Mouse (Mus musculus) kidney, embryonic 14.5 days (tissue): ENCODE results near the gene Heatr5b. TPM values are rescaled to one million over a fixed set of nuclear protein-coding genes. Genes with fewer than 3 reads are reported as not detected.
"Not testable (repeated sequence)": the region's sequence is repeated elsewhere in the genome, so short reads cannot be mapped to it uniquely, and the experiment has no call there.

Source experiments
- ATAC-seq: fragments of 200-750 bp; cut with Nextera tagmentation; 2 replicates; pipeline ENCODE4 v1.8.0; 2017; ENCODE audit warnings: moderate number of reproducible peaks, mild to moderate bottlenecking, moderate TSS enrichment, moderate library complexity; ENCODE audit not compliant: low FRiP score, low TSS enrichment
- H3K27ac ChIP-seq: fragments of 300-500 bp; sonication (generic); 2 replicates; pipeline ENCODE4 v1.5.1; 2014; ENCODE audit warnings: low read depth, mild to moderate bottlenecking, low read length, moderate library complexity, mixed read lengths
- H3K27me3 ChIP-seq: fragments of 300-500 bp; sonication (generic); 2 replicates; pipeline ENCODE4 v1.6.1; 2014; ENCODE audit warnings: mild to moderate bottlenecking, low read length; ENCODE audit not compliant: control insufficient read depth, insufficient read depth
- H3K36me3 ChIP-seq: fragments of 300-500 bp; sonication (generic); 2 replicates; pipeline ENCODE4 v1.6.1; 2014; ENCODE audit warnings: low read length, mixed read lengths; ENCODE audit not compliant: control insufficient read depth, insufficient read depth
- H3K4me1 ChIP-seq: fragments of 300-500 bp; sonication (generic); 2 replicates; pipeline ENCODE4 v1.6.1; 2014; ENCODE audit warnings: low read length, mixed read lengths; ENCODE audit not compliant: control insufficient read depth, insufficient read depth
- H3K4me2 ChIP-seq: fragments of 300-500 bp; sonication (generic); replicated peaks from 2 replicates; pipeline ENCODE4 v1.6.1; 2014; ENCODE audit warnings: low read depth, mild to moderate bottlenecking, low read length
- H3K4me3 ChIP-seq: fragments of 300-500 bp; sonication (generic); 2 replicates; pipeline ENCODE4 v1.5.1; 2014; ENCODE audit warnings: mild to moderate bottlenecking, low read length
- H3K9ac ChIP-seq: fragments of 300-500 bp; sonication (generic); 2 replicates; pipeline ENCODE4 v1.6.1; 2014; ENCODE audit warnings: low read depth, mild to moderate bottlenecking, low read length, moderate library complexity
- H3K9me3 ChIP-seq: fragments of 300-500 bp; sonication (generic); 2 replicates; pipeline ENCODE4 v1.6.1; 2016; ENCODE audit warnings: low read length; ENCODE audit not compliant: control insufficient read depth
- WGBS: fragments of 180-500 bp; shearing (Covaris S2); extraction: QIAGEN DNeasy Blood & Tissue Kit; methylation state at CpG from one replicate; pipeline ENCODE4 v1.1.7; 2014; 5-methylcytosine and 5-hydroxymethylcytosine counted together
- polyA plus RNA-seq: library from polyadenylated mRNA; unstranded; fragments of >200 nt; fragmentation: Nextera tagmentation; extraction: Ambion mirVana; gene quantifications from 2 replicates; pipeline ENCODE4 v1.2.1, GENCODE M21; 2014

The Heatr5b gene
- polyA plus RNA-seq, 1 experiment from 2014 or later, result 9.3 TPM

DNA sequence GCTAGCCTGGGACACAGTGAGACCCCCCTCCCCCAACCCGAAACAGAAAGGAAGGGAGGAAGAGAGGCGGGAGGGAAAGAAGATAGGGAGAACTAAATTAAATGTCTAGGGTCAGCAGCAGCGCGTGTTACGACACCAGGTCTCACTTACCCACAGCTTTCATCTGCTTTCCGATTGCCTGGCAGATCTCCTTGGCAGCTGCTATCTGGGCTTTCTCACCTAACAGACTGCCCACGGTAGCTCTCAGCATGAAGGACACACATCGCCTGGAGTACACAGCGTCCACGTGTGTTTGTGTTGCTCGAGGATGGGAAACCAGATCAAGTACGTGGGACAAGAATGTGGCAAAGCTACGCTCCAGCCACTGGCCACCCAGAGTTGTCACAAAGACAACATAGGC lies 10.8 kb downstream of the Heatr5b start:
- 80% methylated on average over 13 of the region's 13 CpGs for whole genome bisulfite sequencing
- no peak for ATAC-seq
- no peaks in the 10 kb centered on the region for H3K4me1 ChIP-seq
- H3K4me3 ChIP-seq, result no peak overlapping the region
- H3K27ac ChIP-seq, result no peak overlapping the region
- no peak overlapping the region for H3K9ac ChIP-seq
- H3K27me3 ChIP-seq, result no peaks in the 10 kb centered on the region
- H3K9me3 ChIP-seq, result no peaks in the 10 kb centered on the region
- H3K4me2 ChIP-seq, result no peak overlapping the region
- peaks cover 44% of the 10 kb centered on the region for H3K36me3 ChIP-seq

DNA sequence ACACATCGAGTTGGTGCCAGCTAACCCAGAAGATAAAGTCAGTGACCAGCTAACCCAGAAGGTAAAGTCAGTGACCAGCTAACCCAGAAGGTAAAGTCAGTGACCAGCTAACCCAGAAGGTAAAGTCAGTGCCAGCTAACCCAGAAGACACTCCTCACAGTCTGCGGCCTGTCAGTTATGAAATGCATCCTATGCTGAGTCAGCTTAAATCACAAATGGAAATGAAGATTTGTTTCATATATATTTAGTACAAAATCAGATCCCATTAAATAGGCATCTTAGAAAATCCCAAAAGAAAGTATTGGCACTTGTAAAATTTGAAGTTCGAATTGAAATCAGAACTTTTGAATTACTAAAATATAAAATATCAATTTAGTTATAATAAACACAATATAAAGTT lies 25.6 kb downstream of the Heatr5b start:
- H3K9me3 ChIP-seq, result no peaks in the 10 kb centered on the region
- H3K4me2 ChIP-seq, result no peak overlapping the region
- H3K4me1 ChIP-seq, result no peaks in the 10 kb centered on the region
- no peak for ATAC-seq
- H3K27ac ChIP-seq, result no peak overlapping the region
- H3K36me3 ChIP-seq, result peaks cover 29% of the 10 kb centered on the region
- no peak overlapping the region for H3K4me3 ChIP-seq
- no peak overlapping the region for H3K9ac ChIP-seq
- no peaks in the 10 kb centered on the region for H3K27me3 ChIP-seq
- WGBS, result 97% methylated on average over 3 of the region's 3 CpGs

DNA sequence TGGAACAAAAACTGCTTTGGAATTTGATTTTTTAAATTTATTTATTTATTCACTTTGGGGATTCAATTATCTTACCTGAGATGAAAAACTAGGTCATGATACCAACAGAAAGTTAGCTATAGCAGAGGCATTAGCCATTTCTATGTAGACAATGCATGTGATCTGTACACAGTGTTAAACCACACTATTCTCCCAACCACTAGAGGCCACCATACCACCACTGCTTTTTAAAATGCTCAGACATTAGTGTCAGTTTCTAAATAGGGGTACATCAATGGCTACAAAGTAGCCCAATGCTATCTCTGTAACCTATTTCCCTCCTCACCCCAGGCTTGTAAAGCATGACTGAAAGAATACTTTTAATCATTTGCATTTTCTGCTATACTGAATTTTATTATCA lies 26.1 kb downstream of the Heatr5b start:
- H3K9me3 ChIP-seq, result no peaks in the 10 kb centered on the region
- peaks cover 32% of the 10 kb centered on the region for H3K36me3 ChIP-seq
- H3K27ac ChIP-seq, result no peak overlapping the region
- no peak overlapping the region for H3K9ac ChIP-seq
- no peak overlapping the region for H3K4me3 ChIP-seq
- H3K4me2 ChIP-seq, result no peak overlapping the region
- no peaks in the 10 kb centered on the region for H3K4me1 ChIP-seq
- no peaks in the 10 kb centered on the region for H3K27me3 ChIP-seq
- no peak for ATAC-seq

DNA sequence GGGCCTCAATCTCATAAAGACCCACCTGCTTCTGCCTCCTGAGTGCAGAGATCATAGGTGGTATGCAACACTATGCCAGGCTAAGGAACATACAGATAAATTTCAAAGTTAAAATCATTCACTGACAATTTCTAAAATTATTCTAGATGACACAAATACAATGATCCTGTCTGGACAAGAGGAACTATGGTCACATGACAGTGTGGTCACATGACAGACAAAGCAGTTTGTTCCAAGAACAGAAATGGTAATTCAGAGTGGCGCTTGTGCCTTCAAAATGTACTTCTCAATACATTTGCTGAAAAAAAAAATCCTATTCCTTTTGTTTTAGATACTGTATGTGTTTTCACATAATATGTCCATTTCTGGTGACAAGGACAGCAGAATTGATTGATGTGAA lies 37.9 kb downstream of the Heatr5b start:
- Histone ChIP-seq H3K36me3 (peaks cover 33% of the 10 kb centered on the region), H3K4me2 (no peak overlapping the region), H3K9ac (no peak overlapping the region), H3K4me3 (no peak overlapping the region), H3K27me3 (no peaks in the 10 kb centered on the region), H3K4me1 (no peaks in the 10 kb centered on the region), H3K9me3 (no peaks in the 10 kb centered on the region), H3K27ac (no peak overlapping the region)
- ATAC-seq, result no peak
- 95% methylated on average over 1 of the region's 1 CpGs for WGBS

DNA sequence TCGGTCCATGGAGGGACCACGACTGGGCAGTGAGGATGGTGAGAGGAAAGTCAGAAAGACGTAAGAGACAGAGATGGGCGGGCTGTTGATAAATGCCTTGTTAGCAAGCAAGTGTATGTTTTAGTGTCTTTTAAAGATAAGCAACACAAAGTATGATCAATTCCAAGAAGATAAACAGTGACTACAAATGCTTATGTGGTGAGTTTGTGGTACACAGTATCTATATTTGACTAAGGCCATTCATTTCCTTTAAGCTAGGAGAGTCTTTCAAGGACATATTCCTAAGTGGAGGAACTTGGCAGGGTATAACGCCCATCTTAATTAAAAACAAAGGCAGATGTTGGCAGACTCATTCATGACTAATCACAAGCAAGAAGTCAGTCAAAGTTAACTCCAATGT lies 40.8 kb downstream of the Heatr5b start:
- WGBS, result 94% methylated on average over 5 of the region's 5 CpGs
- Histone ChIP-seq H3K4me3 (no peak overlapping the region), H3K9me3 (no peaks in the 10 kb centered on the region), H3K9ac (no peak overlapping the region), H3K4me2 (no peak overlapping the region), H3K27me3 (no peaks in the 10 kb centered on the region), H3K27ac (no peak overlapping the region), H3K36me3 (peaks cover 33% of the 10 kb centered on the region), H3K4me1 (no peaks in the 10 kb centered on the region)
- no peak for ATAC-seq

DNA sequence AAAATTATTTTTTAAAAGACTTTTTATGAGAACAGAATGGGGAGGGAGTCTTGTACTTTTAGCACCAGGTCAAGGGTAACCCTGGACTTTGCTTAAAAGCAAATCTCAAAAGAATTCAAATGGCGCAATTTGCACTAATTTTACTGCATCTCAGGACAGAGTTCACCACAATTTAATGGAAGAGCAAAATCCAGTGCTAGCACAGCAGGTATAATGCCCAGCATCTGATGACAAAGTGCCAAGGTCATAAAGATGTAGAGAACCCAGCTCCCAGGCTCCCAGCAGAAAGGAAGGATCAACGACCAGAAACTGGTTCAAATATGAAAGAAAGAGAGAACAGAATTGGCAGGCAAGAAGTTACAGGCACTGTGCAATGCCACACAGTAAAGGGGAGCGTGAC lies 43.0 kb downstream of the Heatr5b start:
- no peak for ATAC-seq
- Histone ChIP-seq H3K27me3 (no peaks in the 10 kb centered on the region), H3K4me3 (no peak overlapping the region), H3K4me1 (no peaks in the 10 kb centered on the region), H3K36me3 (peaks cover 38% of the 10 kb centered on the region), H3K9me3 (no peaks in the 10 kb centered on the region), H3K9ac (no peak overlapping the region), H3K27ac (no peak overlapping the region), H3K4me2 (no peak overlapping the region)
- 90% methylated on average over 3 of the region's 3 CpGs for WGBS

DNA sequence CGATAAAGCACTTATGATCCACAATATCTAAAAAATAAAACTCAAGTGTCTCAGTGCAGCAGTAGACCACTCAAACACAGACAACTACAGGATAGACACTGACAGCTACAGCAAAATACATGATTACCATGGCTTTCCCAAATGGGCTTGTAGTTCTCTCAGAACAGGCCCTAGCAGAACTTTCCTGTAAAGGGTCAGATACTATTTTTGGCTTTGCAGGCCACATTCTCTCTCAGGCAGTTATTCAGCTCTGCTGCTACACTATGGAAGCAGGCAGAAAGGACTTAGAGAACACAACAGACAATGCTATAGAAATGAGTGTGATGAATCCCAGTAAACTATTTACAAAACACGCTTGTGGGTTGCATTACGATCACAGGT lies 43.5 kb downstream of the Heatr5b start:
- Histone ChIP-seq H3K4me2 (no peak overlapping the region), H3K27ac (no peak overlapping the region), H3K4me1 (no peaks in the 10 kb centered on the region), H3K9me3 (no peaks in the 10 kb centered on the region), H3K9ac (no peak overlapping the region), H3K27me3 (no peaks in the 10 kb centered on the region), H3K36me3 (peaks cover 38% of the 10 kb centered on the region), H3K4me3 (no peak overlapping the region)
- ATAC-seq, result no peak
- WGBS, result 98% methylated on average over 3 of the region's 3 CpGs

DNA sequence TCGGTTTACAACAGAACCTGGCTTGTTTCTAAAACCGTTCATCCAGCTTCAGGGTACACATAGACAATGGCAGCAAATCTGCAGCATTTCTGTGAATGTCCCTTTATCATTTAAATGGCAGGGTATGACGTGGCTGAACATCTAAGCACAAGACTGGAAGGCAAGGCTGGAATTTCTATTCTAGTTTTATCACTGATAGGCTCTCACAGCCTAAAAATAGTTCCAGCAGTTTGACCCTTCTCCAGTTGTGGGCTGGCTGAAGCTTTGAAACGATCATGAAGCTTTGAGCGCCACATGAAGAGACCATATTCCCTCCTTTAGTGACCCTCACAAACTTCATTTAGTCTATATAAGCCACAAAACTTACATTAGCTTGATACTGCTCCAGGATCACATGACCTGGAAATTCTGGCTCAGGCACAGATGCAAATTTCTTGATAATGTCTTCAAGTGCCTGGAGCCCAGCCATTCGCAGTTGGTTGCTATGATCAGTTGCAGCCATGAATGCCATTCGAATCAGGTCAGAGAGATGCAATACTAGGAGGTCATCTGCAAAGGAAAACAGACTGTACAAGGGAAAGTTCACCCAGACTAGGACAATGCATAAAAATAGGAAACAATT lies 44.0 kb downstream of the Heatr5b start:
- WGBS, result 87% methylated on average over 7 of the region's 7 CpGs
- Histone ChIP-seq H3K4me3 (no peak overlapping the region), H3K9me3 (no peaks in the 10 kb centered on the region), H3K4me1 (no peaks in the 10 kb centered on the region), H3K4me2 (no peak overlapping the region), H3K36me3 (peaks cover 38% of the 10 kb centered on the region), H3K27ac (no peak overlapping the region), H3K9ac (no peak overlapping the region), H3K27me3 (no peaks in the 10 kb centered on the region)
- ATAC-seq, result no peak

DNA sequence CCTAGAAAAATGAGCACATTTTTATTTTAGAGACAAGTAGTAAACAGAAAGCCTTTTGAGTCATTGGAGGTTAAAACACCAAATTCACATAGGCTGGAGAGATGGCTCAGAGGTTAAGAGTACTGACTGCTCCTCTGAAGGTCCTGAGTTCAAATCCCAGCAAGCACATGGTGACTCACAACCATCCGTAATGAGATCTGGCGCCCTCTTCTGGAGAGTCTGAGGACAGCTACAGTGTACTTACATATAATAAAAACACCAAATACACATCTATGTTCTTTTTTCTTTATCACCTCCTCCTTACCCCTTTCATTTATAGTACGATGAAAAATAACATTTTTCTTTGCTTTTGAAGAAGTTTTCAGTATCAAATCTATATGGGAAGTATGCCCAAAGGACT lies 46.9 kb downstream of the Heatr5b start:
- H3K9me3 ChIP-seq, H3K4me1 ChIP-seq, H3K4me3 ChIP-seq, H3K27me3 ChIP-seq, H3K4me2 ChIP-seq, ATAC-seq, H3K9ac ChIP-seq, H3K27ac ChIP-seq: not testable (repeated sequence)
- H3K36me3 ChIP-seq, result peaks cover 16% of the 10 kb centered on the region; the same call in 1 of the 2 replicates
- 80% methylated on average over 3 of the region's 3 CpGs for WGBS
